8 mouse cellular contexts compared by ENCODE assay signal in the genomic region with DNA sequence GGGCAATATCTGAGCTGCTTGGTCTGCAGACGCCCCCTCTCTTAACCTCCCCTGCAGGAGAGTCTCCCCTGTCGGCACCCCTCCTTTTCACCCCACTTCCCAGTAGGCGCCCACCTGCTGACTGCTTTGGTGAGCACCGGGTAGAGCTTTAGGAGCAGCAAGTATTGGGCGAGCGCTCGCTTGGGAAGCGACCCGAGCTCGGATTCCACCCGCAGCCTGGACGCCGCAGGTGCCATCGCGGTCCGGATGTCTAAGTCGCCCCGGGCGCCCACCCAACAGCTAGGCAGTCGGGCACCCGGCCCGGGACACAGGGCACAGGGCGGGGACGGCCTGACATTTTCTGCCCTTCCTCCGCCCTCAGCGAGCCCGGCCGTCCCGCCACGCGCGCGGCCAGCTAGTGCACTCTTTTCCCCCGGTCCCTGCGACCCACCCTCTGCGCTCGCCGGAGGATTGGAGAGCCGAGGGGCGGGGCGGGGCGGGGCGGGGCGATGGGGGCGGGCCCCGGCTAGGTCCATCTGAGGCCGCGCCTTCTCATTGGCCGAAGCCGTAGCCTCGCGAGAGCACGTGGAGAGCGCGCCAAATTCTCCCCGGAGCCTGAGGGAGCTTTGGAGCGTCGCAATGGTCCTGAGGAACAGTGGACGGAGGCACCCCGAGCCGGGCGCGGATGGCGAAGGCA. TPM values are rescaled to one million over a fixed set of nuclear protein-coding genes. Genes with fewer than 3 reads are reported as not detected.
A peak's percentile ranks its signal among the peaks of the same experiment; 100 is the strongest.
DNase-seq lines count a peak whose midpoint lies in the region; ATAC-seq and TF ChIP-seq lines count a peak whose summit lies in the region.

Gene Pxmp2 (minus strand): TSS at position 417 of the 676 bp plus-strand sequence.
Gene Pole (plus strand): TSS at position 537 of the 676 bp plus-strand sequence.

- H3K4me1 ChIP-seq in embryonic facial prominence, embryonic 13.5 days = peaks cover 18% of the 10 kb centered on the region
- H3K4me1 ChIP-seq in heart, adult 2 months (ENCODE audit: control insufficient read depth, insufficient read depth, low read length) = peaks cover 2% of the 10 kb centered on the region; the same call in 1 of the 2 replicates
- peaks cover 4% of the 10 kb centered on the region; the same call in 1 of the 2 replicates for H3K4me1 ChIP-seq in kidney, adult 2 months (ENCODE audit: control insufficient read depth, insufficient read depth, low read length)
- H3K4me1 ChIP-seq in limb, embryonic 12.5 days (replicated peaks) = peaks cover 16% of the 10 kb centered on the region
- H3K4me1 ChIP-seq in midbrain, embryonic 14.5 days (ENCODE audit: control insufficient read depth, insufficient read depth, low read length) = 0 out of 2 replicates have a peak, but pooled peaks cover 3% of the 10 kb centered on the region

- no peak for TF ChIP-seq CTCF in heart, adult 2 months (IDR thresholded peaks at IDR 0.05)
- TF ChIP-seq CTCF in kidney, adult 2 months (conservative IDR thresholded peaks at IDR 0.05; ENCODE audit: insufficient read depth, insufficient read length, low read depth, low read length) = no peak

- H3K79me2 ChIP-seq in heart, adult 2 months (replicated peaks; ENCODE audit: control insufficient read depth, insufficient read depth, low read length) = no peaks in the 10 kb centered on the region

- peak within 1 kb of the TSS; percentile 95 for H3K4me2 ChIP-seq in embryonic facial prominence, embryonic 13.5 days
- H3K4me2 ChIP-seq in limb, embryonic 12.5 days = peak within 1 kb of the TSS; percentile 92
- H3K4me2 ChIP-seq in midbrain, embryonic 14.5 days (ENCODE audit: low read length) = peak within 1 kb of the TSS; percentile 94

- intact Hi-C loops in heart, adult 2 months (cut with DNase I) = loop anchor here (1.0 kb wide), 1 partner anchor 16 kb away; no protein-coding TSS in a partner anchor

- peak within 1 kb of the TSS; percentile 78; the same call in 1 of the 2 replicates for H3K27ac ChIP-seq in embryonic facial prominence, embryonic 13.5 days
- H3K27ac ChIP-seq in heart, adult 2 months = peak within 1 kb of the TSS; percentile 82
- H3K27ac ChIP-seq in kidney, adult 2 months (ENCODE audit: insufficient read depth, low read depth, low read length) = peak within 1 kb of the TSS; percentile 62
- peak within 1 kb of the TSS; percentile 67 for H3K27ac ChIP-seq in limb, embryonic 12.5 days
- no peak within 1 kb of the TSS for H3K27ac ChIP-seq in midbrain, embryonic 14.5 days (replicated peaks; ENCODE audit: low read depth, low read length)

- H3K9me3 ChIP-seq in embryonic facial prominence, embryonic 13.5 days = no peaks in the 10 kb centered on the region
- no peaks in the 10 kb centered on the region for H3K9me3 ChIP-seq in limb, embryonic 12.5 days
- H3K9me3 ChIP-seq in midbrain, embryonic 14.5 days (ENCODE audit: control insufficient read depth, low read length) = no peaks in the 10 kb centered on the region

- H3K27me3 ChIP-seq in embryonic facial prominence, embryonic 13.5 days = peaks cover 19% of the 10 kb centered on the region
- H3K27me3 ChIP-seq in heart, adult 2 months (ENCODE audit: control insufficient read depth, insufficient read depth, low read length) = no peaks in the 10 kb centered on the region
- no peaks in the 10 kb centered on the region for H3K27me3 ChIP-seq in kidney, adult 2 months (replicated peaks; ENCODE audit: control insufficient read depth, insufficient read depth, low read length)
- peaks cover 23% of the 10 kb centered on the region for H3K27me3 ChIP-seq in limb, embryonic 12.5 days
- peaks cover 7% of the 10 kb centered on the region; the same call in 1 of the 2 replicates for H3K27me3 ChIP-seq in midbrain, embryonic 14.5 days (ENCODE audit: control insufficient read depth, insufficient read depth, low read length)

- peak; percentile 41; the same call in 1 of the 2 replicates for TF ChIP-seq POLR2A in heart, adult 2 months (IDR thresholded peaks at IDR 0.05; ENCODE audit: insufficient read depth, low read depth, low read length)
- TF ChIP-seq POLR2A in kidney, adult 2 months (IDR thresholded peaks at IDR 0.05; ENCODE audit: low read depth, low read length) = no peak

- peak within 1 kb of the TSS; percentile 79 for H3K4me3 ChIP-seq in embryonic facial prominence, embryonic 13.5 days
- H3K4me3 ChIP-seq in heart, adult 2 months = peak within 1 kb of the TSS; percentile 72
- H3K4me3 ChIP-seq in kidney, adult 2 months (ENCODE audit: insufficient read depth, low read depth, low read length) = peak within 1 kb of the TSS; percentile 84
- peak within 1 kb of the TSS; percentile 81 for H3K4me3 ChIP-seq in limb, embryonic 12.5 days (replicated peaks)
- peak within 1 kb of the TSS; percentile 63 for H3K4me3 ChIP-seq in midbrain, embryonic 14.5 days (replicated peaks; ENCODE audit: low read depth, low read length)

- ATAC-seq in embryonic facial prominence, embryonic 13.5 days (ENCODE audit: insufficient number of reproducible peaks, insufficient read depth, low FRiP score, low TSS enrichment, low read depth) = peak; percentile 97
- ATAC-seq in limb, embryonic 12.5 days (ENCODE audit: insufficient number of reproducible peaks, insufficient read depth, low FRiP score, low TSS enrichment, low read depth) = peak; percentile 98
- peak; percentile 99 for ATAC-seq in midbrain, embryonic 14.5 days (ENCODE audit: low FRiP score, low TSS enrichment)

- WGBS in embryonic facial prominence, embryonic 13.5 days = under 1% methylated on average over 58 of the region's 64 CpGs
- WGBS in heart, adult 2 months = under 1% methylated on average over 63 of the region's 64 CpGs
- under 1% methylated on average over 62 of the region's 64 CpGs for WGBS in kidney, adult 2 months
- under 1% methylated on average over 59 of the region's 64 CpGs for WGBS in limb, embryonic 12.5 days
- under 1% methylated on average over 64 of the region's 64 CpGs for WGBS in midbrain, embryonic 14.5 days

- H3K9ac ChIP-seq in embryonic facial prominence, embryonic 13.5 days = peak within 1 kb of the TSS; percentile 90
- peak within 1 kb of the TSS; percentile 73 for H3K9ac ChIP-seq in heart, adult 2 months (ENCODE audit: low read depth, low read length)
- peak within 1 kb of the TSS; percentile 91 for H3K9ac ChIP-seq in limb, embryonic 12.5 days (replicated peaks)
- H3K9ac ChIP-seq in midbrain, embryonic 14.5 days (replicated peaks; ENCODE audit: low read length) = peak within 1 kb of the TSS; percentile 69

- DNase-seq in 416B (ENCODE audit: low read depth) = peak; percentile 93
- peak; percentile 77 to 79 for DNase-seq in adrenal gland, postnatal 4 days (ENCODE audit: low spot score in 2 of 2)
- DNase-seq in heart, adult 2 months = peak; percentile 93
- DNase-seq in kidney, adult 2 months = peak; percentile 95
- peak; percentile 96 for DNase-seq in midbrain, embryonic 14.5 days
- DNase-seq in spleen, adult 12 weeks (ENCODE audit: low spot score) = peak; percentile 84

- peaks cover 19% of the 10 kb centered on the region for H3K36me3 ChIP-seq in embryonic facial prominence, embryonic 13.5 days
- no peaks in the 10 kb centered on the region for H3K36me3 ChIP-seq in heart, adult 2 months (ENCODE audit: control insufficient read depth, insufficient read depth, low read length)
- H3K36me3 ChIP-seq in kidney, adult 2 months (ENCODE audit: control insufficient read depth, insufficient read depth, low read length) = no peaks in the 10 kb centered on the region
- H3K36me3 ChIP-seq in limb, embryonic 12.5 days = peaks cover 19% of the 10 kb centered on the region
- no peaks in the 10 kb centered on the region for H3K36me3 ChIP-seq in midbrain, embryonic 14.5 days (ENCODE audit: control insufficient read depth, insufficient read depth, low read length)

- no peak for TF ChIP-seq EP300 in heart, adult 2 months (IDR thresholded peaks at IDR 0.05; ENCODE audit: insufficient read depth, low read depth, low read length)

RNA-seq across cellular contexts. Expression of gene Pxmp2, which starts in this region (rescaled TPM):
- total RNA-seq in adrenal gland, postnatal 4 days (2021) = 10 to 100 TPM; 12.9 to 16.3 TPM
- polyA plus RNA-seq in embryonic facial prominence, embryonic 13.5 days (2015; fragmentation: Nextera tagmentation; extraction: Ambion mirVana) = 8.1 and 11.0 TPM in 2 replicates
- 100 to 1,000 TPM; 107 to 137 TPM for total RNA-seq in heart, adult 2 months (2021)
- polyA plus RNA-seq in heart, adult 2 months (2012; rRNA removed) = 85.0 and 101 TPM in 2 replicates
- 73.1 and 83.7 TPM in 2 replicates for polyA plus RNA-seq in kidney, adult 2 months (2012; rRNA removed)
- 9.7 and 11.0 TPM in 2 replicates for polyA plus RNA-seq in limb, embryonic 12.5 days (2016; fragmentation: Nextera tagmentation; extraction: Ambion mirVana)
- polyA plus RNA-seq in midbrain, embryonic 14.5 days (2014; fragmentation: Nextera tagmentation; extraction: Ambion mirVana) = 10.4 and 10.8 TPM in 2 replicates

RNA-seq across cellular contexts. Expression of gene Pole, which starts in this region (rescaled TPM):
- 10 to 100 TPM; 18.1 to 22.2 TPM for total RNA-seq in adrenal gland, postnatal 4 days (2021)
- polyA plus RNA-seq in embryonic facial prominence, embryonic 13.5 days (2015; fragmentation: Nextera tagmentation; extraction: Ambion mirVana) = 32.6 and 35.5 TPM in 2 replicates
- total RNA-seq in heart, adult 2 months (2021) = 1 to 10 TPM; 1.7 to 2.8 TPM
- 1.2 and 1.3 TPM in 2 replicates for polyA plus RNA-seq in heart, adult 2 months (2012; rRNA removed)
- 1.7 and 2.0 TPM in 2 replicates for polyA plus RNA-seq in kidney, adult 2 months (2012; rRNA removed)
- polyA plus RNA-seq in limb, embryonic 12.5 days (2016; fragmentation: Nextera tagmentation; extraction: Ambion mirVana) = 45.2 and 47.7 TPM in 2 replicates
- polyA plus RNA-seq in midbrain, embryonic 14.5 days (2014; fragmentation: Nextera tagmentation; extraction: Ambion mirVana) = 7.8 and 8.4 TPM in 2 replicates

Comparison
In these comparisons a context has a peak if more than half of its experiments do, and no peak if none do; other contexts are left out.
1. RNA of gene Pxmp2 (total RNA-seq): 107 to 137 TPM in heart, adult 2 months; 12.9 to 16.3 TPM in adrenal gland, postnatal 4 days; every median in the first group is over 4 times any median in the second.
2. RNA of gene Pole (total RNA-seq): 18.1 to 22.2 TPM in adrenal gland, postnatal 4 days; 1.7 to 2.8 TPM in heart, adult 2 months; every median in the first group is over 4 times any median in the second.
3. Peak in every context shown above with its lines, with median percentiles within 50 percentile points of each other: DNase-seq, ATAC-seq, H3K4me2 ChIP-seq, H3K4me3 ChIP-seq and H3K9ac ChIP-seq.